Mouse (Mus musculus) urinary bladder, adult 18-20 months (tissue): ENCODE results near the gene Ms4a6d.
A peak's percentile ranks its signal among the peaks of the same experiment; 100 is the strongest.
"Not testable (repeated sequence)": the region's sequence is repeated elsewhere in the genome, so short reads cannot be mapped to it uniquely, and the experiment has no call there.

ENCODE experiments used
- DNase-seq, 2 experiments: peaks; one replicate each; pipeline ENCODE4 v3.0.0; 2022; ENCODE audit warnings: low spot score in 2 of 2, mixed read lengths in 2 of 2

Ms4a6d gene

DNA sequence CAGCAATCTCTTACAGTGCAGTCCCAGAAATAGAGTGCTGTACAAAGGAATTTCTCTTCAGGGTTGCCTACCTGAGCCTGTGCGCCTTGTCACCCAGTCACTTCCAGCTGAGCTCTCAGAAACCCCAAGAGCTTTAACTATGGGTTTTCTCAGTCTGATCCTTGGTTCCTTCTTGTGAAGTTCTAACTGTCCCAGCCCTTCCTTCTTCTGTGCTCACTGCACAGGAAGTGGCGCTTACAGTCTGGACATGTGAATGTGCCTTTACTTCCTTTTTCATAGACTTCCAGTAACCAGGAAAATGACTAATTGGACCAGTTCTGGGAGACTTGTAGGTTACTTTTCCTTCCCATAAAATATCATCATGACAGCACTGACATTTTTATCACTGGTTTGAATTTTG is at the start of gene Ms4a6d:
Ms4a6d (minus strand) TSS at position 247 of the 400 bp plus-strand sequence.
- DNase-seq, result no peak

DNA sequence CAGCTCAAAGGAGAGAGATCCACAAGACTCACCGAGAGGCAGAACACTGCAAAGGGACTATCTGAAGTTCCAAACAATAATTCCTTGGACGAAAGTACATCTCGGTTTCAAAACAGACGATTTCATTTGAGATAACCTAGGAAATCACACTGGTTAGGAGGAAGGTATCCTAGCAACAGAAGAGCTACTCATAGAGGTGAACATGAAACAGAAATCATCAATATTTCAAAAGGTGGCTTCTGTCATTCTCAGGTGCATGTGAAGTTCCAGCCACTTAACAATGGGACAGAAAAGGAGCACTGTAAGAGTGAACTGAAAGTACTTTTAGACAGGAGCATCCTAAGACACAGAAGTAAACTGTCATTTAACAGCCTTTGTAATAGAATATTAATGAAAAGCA is 44.9 kb upstream of the Ms4a6d start:
- DNase-seq, result no peak

DNA sequence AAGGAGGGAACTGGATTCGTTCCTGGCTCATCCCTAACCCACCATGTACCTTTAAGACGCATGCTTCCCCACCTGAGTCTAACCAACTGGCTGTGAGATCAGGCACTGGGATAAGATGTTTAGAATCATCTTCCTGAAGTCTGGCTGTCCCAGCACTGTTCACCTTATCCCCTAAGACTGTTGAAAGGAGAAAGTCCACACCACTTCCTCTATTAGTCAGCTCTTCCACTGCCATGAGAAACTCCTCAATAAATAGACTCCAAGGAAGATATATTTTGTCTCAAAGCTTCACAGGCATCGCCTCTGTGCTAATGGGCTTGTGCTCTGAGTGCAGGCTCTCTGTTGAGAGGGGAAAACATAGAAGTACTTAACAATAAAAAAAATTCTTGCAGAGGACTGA is 41.5 kb upstream of the Ms4a6d start:
- DNase-seq, result no peak

DNA sequence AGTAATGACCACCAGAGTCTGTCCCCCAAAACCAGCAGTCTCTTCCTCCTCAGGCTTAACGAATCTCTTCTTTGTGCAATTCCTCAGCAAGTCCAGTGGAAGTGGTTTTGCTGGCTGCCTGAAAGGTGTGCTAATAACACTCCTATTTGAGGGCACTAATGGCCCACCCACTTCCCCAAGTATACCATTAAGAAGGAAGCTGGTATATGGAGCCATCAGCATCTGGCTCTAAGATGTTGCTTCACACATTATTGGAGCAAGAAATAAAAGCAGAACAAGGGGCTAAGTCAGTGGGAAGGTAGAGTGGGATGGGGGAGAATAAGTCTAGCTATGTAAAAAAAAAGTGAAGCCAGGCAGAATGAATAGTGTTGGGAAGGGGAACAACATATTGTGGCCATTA is 36.1 kb upstream of the Ms4a6d start, which contains the start of gene Ms4a3:
Ms4a3 (minus strand) TSS at position 120 of the 400 bp plus-strand sequence.
- DNase-seq, result no peak

DNA sequence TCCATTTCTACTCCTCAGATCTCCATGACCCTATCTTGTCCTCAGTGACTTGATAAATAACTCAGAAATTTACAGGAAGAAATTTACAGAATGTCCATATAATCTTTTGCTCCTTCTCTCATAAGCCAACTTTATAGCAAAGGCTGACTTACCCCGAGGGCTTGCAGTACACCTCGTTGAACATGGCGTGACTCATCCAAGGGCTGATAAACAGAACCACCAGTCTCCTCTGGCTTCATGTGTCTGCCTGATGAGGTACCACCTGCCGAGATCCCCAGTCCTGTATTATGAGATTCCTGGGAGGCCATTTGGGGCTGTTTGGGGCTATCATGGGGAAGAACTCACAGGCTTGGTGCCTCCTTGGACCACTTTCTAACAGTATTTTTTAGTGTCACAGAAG is 34.4 kb upstream of the Ms4a6d start:
- DNase-seq, result no peak

DNA sequence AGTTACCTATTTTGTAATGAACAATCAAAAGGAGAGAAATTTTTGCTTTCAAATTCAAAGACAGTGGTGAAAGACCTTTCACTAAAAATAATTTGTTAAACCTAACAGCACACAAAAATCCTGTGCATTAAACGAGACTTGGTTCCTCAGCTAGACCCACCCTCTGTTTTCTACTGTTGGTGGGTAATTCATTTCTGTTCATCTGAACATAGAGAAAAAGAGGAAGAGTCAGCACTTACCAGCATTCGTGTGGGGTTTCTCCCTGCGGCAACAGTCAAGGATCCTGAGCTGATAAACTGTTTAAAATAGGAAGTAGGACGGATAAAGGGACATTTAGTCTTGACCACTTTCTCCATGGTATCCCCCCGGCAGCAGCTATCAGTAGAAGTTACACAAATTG is 30.9 kb upstream of the Ms4a6d start:
- no peak for DNase-seq

DNA sequence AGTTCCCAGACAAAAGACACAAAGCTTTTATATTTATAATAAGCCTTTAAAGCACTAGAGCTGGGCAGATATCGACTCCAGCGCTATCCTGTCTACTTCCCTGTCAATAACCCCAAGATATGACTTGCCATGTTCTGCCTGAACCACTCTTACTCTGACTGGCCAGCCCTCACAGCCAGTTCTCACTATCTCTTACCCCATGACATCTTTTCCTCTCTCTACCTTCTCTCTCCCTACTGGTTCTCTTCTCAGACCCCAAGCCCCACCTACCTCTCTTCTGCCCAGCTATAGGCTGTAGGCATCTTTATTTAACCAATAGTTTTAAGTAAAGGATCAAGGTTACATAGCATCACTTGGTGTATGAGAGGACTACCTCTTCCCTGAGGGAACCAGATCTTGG is 29.7 kb upstream of the Ms4a6d start:
- no peak for DNase-seq

DNA sequence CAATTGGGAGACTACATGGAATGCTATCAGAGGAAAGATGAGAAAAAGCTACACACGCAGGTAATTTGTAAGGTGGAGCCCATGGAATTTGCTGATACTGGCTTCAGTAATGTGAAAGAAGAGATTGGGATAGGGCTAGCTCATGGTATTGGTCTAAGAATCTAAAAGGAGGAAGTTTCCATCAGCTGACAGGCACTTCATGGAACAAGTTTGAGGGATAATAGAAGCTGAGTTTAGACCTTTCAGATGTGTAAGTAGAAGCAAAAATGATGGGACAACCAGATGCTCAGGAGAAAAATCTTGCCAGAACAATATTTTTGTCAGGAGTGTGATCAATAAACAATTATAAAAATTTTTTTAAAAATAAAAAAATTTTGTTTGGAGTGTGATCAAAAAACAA is 29.1 kb upstream of the Ms4a6d start:
- DNase-seq, result no peak

DNA sequence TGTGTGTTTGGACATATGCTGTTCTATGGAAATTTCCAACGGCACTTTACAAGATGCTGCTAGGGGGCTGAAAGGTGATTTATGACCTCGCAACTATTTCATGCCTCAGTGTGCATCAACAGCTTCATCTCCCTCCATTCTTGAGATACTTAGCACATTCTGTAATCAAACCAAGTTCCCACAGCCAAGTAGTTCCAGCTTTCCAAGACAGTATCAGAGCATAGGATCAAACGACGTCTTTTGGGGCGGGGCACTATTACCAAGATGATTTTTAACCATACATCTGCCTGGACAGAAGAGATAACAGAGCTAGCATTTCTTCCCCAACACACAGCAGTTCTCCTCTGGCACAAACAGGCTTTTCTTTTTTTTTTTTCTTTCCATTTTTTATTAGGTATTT is 20.6 kb upstream of the Ms4a6d start:
- DNase-seq, result no peak

DNA sequence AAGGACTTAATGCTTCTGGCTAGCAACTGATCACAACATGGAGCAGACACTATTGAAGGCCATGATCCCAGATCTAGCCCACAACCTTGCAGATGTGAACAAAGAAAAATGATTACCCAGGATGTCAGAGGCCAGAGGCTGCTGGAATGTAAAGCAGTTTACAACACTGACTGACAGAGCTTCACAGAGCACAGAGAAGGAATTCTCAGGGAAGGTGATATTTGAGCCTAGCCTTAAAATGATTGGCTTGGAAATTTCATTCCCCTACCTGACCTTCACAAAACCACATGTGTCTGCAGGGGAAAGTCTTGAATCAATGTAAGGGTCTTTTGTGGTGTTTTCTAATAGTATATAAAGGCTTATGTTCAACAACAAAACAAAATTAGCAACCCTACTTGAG is 20.2 kb upstream of the Ms4a6d start:
- DNase-seq, result no peak

DNA sequence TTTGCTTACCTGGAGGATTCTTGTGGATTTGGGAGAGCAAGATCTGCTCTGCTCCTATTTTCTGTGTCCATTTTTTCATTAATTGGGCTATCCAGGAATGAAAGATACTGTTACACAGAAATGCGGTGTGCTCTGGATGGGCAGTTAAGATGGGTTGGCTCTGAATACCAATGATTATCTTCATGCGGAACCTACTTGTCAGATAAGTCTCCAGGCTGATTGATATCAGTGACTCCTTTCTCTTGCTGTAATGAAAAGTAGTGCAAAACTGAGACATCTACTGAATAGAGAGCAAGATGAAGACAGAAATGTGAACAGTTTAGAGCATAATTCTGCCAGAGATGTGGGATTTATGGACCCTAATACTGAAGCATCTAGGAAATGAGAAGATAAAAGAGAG is 18.9 kb upstream of the Ms4a6d start, which contains the start of gene Ms4a2:
Ms4a2 (minus strand) TSS at position 169 of the 400 bp plus-strand sequence.
- DNase-seq, result no peak

DNA sequence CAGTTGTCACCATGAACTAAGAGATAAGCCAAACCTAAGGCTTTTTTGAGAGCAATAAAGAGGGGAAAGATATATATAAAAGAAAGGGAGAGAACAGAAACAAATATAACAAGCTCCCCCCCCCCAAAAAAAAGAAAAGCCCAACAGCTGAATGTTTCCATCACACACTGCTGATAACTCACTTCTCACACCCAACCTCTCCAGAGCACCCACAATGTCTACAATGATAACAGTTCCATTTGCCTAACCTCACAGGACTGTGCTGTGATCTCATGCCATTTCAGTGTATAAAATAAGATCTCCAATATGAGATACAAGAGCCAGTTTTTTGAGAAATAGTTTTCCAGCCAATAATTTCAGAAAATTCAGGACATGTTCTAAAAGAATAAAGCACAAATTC is 13.3 kb upstream of the Ms4a6d start:
- no peak for DNase-seq

DNA sequence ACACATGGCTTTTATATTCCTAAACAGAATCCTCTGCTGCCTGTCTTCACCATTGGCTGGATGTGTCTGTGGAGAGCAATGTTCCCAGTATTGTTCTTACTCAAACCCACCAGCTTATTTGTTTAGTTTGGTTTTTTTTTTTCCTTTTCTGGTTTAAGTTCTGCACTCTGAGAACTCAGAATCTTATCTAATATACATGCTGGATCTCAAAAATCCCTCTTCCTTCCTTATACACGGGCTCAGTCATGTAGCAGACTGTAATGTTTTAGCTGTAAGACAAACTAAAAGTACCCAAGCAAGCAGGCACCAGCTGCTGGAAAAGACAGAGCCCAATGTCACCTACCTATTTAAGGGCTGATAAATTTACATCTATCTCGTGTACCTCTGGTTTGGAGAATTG is 10.2 kb upstream of the Ms4a6d start:
- no peak for DNase-seq

DNA sequence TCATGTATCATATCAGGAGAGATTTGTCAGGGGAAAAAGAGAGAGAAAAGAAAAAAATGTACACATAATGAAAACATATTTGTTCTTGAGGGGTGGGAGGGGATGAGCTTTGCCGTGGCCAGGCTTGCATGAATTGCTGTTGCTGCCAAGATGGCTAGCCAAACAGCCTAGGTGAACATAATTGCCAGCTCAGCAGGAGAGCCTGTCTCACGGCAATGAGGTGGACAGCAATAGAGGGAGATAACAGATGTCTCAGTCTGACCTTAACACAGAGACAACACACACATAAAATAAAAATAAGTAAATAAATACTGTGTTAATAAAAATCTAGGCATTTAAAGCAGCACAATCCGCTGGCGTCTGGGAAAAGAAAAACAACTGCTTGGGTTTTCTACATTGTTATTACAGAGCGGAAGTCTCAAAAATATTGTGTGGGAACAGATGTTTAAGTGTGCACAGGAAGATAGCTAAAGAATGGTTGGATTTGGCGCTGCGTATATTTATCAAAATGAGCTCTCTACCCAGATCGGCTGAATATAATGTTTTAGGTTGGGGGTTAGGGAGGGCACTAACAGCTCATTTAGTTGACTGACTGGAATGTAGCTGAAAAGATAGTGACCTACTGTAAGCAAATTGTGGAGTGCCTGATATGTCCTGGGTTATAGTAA is 9.3 kb upstream of the Ms4a6d start:
- DNase-seq, result no peak

DNA sequence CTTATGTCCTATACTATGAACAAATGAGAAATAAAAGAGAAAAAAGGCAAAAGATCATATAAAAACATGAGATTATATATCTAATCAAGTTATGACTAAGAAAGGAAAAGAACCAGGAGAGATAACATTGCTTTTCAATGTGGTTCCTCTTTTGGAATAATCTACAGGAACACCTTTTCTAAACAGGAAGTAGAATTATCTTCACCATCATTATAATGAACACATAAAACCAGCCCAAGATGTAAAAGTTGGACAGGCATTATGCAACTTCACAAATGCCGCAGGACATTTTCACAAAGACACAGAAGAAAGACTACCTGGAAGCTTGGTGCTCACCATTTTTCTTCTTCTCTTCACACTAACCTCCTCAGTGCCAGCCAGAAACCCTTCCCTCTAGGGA is 8.4 kb upstream of the Ms4a6d start:
- no peak for DNase-seq

DNA sequence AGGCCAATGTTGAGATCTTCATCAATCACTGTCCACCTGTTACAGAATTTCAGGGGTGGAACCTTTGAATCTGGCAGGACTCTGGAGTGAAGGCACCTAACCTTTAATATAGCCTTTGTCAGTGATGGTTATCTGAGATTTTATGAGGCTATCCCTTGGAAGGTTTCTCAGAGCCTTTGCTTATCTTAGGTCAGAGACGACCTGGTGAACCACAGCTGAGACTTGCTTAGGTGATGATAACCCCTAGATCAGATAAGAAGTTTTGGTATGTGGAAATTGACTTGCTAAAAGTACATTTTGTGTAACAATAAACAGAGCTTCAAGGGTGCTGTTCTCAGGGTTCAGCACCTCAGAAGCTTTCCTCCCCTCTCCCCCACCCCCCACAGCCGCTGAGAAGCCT is 7.6 kb upstream of the Ms4a6d start:
- no peak for DNase-seq

DNA sequence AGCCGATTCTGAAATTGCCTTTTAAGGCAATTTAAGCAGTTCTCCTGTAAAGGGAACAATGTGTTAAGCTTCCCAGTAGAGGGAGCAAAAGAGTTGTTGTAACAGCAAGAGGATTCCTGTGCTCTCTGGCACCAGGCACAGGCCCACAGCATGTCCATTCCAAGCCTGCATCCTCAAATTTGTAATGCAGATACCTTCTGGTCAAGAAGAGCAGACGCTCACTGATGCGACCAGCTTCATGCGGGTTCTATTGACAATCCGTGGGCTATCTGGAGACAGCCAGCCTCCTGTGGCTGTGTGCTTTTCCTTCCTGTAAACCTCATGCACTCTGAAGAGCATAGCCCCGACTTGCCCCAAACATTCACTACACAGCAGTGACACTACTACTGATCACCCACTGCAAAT is 6.9 kb upstream of the Ms4a6d start:
- DNase-seq, result no peak

DNA sequence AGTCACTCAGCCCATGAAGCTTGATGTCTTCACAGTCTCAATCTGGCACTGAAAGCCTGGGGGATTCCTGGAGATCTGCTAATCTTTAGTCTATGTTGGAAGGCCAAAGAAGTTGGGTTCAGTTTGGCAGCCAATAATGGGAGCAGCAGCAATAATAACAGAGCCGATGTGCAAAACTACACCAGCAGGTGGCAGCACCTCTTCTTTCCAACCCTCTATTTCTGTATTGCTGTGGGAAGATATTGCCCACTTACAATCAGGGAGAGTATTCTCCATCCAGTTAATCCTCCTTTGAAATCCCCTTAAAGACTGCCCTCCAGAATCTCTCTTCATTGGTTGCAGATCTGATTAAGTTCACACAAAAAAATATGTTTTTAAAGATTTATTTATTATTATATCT is 3.5 kb upstream of the Ms4a6d start:
- DNase-seq, result peak in 1 of 2 experiments; percentile 16

DNA sequence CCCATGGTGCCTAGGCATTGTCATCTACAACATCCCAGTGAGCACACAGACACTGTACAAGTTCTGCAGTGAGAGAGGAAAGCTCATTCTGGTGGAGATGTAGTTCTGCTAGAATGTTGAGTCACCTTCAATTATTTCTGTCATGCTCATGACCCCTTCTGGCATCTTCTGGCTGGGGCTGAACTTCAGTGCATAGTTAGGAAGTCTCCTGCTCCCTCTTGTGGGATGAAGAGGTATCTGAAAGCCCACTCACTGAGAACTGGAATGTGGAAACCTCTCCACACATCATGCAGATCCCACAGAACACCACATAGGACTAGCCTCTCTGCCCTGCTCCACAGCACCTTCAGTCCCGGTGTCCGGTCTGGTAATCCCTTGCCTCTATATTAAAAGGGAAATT is 2.6 kb downstream of the Ms4a6d start:
- DNase-seq, result no peak

DNA sequence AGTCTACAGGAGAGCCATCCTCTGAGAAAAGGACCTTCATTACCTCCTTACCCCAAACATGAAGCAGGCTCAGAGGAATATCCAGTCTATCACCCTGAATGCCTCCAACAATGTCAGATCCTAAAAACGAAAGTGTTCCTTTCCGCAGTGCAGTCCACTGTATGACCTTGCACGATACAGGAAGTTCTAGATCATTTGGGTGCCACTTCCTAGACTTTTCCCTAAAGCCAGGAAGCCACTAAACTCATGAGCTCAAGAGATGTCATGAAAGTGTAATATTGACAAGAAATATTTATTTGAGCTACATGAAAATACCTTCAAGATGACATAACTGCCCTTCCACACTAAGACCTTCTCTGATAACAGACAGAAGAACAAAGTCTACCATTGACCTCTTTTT is 3.3 kb downstream of the Ms4a6d start:
- no peak for DNase-seq

DNA sequence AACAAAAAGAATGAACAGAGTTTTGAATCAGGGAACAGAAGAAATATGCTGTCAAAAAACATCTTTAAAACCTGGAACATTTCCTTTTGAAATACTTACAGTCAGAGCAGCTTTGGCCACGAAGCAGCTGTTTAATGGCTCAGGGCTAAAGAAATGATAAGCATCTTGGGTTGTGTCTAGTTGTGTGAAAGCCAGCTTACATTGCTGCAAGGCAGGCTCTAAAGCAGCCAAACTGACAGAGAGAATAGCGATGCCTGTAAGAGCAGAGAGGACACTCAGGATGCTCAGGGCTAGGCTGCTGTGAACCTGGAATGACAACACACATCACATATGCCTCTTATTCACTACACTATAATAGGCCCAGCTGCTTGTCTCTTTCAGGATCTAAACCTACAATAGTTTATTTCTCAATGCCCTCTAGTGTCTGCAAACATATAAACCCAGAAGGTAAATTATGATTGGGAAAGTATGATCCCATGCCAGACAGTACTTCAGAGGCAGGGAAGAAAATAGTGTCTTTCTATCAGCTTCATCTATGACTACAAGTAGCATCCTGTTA is 14.7 kb downstream of the Ms4a6d start:
- no peak for DNase-seq

DNA sequence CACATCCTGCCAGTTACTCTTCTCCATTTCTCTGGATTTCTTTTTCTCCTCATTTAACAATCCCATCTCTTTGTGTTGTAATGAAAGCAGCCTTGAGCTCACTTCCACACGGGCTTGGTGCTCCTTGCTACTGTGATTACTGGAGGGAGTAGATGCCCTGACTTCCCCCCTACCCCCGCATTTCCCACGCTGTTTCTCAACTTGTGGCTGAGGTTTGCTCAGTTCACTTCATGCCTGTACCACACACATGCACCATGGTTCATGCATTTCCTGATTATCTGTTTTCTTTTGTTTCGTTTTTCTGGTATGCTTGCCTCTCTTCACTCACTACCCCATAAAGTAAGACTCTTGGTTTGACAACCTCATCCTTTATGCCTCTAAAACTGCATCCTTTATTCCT is 15.4 kb downstream of the Ms4a6d start:
- DNase-seq, result no peak

DNA sequence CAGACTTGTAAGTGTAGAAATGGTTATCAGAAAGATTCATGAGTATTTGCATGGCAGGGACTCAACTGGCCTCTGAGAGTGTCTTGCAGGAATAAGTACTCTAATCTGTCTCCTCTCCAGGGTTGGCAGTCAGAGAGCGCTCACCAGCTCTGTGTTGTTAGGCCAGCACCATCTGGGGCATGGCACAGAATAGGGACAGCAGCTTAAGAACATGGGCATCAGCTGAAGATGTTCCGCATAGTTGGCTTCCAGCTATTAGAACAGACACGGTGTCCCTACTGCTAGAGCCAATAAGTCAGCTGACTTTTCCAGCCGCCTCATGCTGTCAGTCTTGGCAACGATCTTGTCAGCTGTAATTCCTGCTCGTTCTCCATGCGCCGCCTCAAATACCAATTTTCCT is 29.7 kb downstream of the Ms4a6d start:
- DNase-seq, result no peak

DNA sequence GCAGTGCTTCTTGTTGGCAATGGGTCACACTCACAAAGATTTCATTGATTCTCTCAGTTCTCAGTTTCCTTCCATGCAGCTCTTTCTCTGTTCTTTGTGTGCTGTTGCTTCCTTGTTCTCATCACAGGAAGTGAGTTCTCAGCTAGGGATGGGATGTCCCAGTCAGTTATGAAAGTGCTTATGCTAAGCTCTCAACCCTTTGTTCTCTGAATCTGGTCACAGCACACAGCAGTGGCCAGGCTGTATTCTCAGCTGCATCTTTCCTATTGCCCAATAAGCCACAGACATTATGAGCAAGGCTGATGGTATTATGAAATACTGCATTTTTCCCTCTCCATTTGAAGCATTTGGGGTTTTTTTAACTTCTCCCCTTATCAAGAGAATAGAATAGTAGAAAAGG is 45.1 kb downstream of the Ms4a6d start:
- DNase-seq, result not testable (repeated sequence)
